Mouse (Mus musculus) urinary bladder, postnatal 36 days (tissue): Measurements from ENCODE around the gene Lmtk3.

Experiments
- DNase-seq, 2 experiments: peaks; one replicate each; pipeline ENCODE4 v3.0.0; 2022; ENCODE audit warnings: low spot score in 2 of 2, mixed read lengths in 1 of 2

Lmtk3 gene

DNA sequence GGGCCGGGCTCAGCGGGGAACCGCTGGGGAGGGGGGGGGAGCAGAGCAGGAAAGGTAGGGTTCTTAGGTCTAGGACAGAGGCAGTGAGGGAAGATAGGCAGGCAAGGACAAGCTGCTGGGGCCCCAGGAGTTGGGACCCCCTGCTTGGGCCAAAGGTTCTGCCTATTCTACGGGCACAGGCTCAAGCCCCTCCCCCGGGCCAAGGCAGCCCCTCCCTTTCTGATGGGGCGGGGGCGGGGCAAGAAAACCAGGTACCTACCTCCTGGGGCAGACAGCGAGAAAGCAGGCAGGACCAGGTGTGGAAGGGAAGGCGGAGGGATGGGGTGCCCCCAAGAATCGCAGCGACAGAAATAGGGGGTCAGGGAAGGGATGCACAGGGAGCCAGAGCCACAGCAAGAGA is 24.9 kb downstream of the Lmtk3 start:
- no peak for DNase-seq

DNA sequence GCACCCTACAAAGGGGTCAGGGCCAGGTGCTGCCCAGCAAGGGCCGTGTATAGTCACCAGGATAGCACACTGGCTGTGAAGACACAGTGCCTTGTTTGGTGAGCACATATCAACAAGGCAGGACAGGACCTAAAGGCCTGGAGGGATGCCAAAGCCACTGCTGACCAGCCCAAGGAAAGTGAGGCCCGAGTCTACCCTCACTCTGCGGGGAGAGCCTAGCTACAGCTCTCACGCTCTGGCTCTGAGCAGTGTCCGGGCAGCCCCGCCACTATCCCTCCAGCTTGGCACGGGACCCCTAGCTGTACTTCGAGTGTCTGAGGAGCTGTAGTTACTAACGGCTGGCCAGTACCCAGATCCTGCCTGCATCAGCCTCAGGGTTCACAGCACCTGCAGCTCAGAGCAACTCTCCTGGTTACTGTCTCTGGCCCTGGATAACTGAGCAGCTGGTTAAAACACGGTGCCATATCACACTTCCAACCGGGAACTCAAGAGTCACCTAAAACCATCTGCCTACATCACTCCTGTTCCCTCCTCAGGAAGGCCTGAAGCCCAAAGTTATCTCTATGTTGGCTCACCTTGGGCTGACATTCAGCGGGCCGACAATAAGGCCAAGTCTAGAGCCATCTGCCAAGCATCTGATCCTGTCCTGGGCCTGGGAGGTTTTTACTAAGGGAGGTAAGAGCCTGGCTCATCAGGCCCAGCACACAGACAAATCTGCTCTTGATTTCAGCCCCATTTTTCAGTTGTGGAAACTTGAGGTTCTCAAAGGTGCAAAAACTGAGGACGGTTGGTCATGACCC is 25.9 kb downstream of the Lmtk3 start:
- DNase-seq = no peak

DNA sequence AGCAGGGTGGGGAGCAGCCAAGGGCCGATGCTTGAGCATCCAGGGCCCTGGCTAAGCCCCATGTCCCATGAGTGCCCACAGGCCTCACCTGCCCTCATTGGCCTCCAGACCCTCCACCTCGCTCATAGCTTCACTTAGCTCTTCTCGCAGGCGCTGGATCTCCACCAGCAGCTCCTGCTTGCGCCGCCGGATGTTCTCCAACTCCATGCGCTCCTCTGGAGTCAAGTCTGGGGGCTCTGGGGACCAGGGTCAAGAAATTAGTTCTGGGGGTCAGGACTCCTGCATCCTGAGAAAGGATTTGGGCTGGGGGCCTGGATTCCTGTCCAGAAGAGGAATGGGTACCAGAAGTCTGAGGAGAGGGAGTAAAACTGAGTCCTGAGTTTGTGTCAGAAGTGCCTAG is 29.4 kb downstream of the Lmtk3 start:
- no peak for DNase-seq

- DNase-seq = peak; percentile 97 to 98
Observed at GRCm38 (mm10) chr7:45813787-45814779, 30.5 kb downstream of the Lmtk3 start, which contains the start of gene Cyth2. Gene Cyth2, minus strand, starts transcription at chr7:45814581.

- no peak for DNase-seq
Observed at GRCm38 (mm10) chr7:45814841-45815240, 31.3 kb downstream of the Lmtk3 start.

- DNase-seq = no peak
Observed at GRCm38 (mm10) chr7:45815323-45815983, 31.9 kb downstream of the Lmtk3 start.

DNA sequence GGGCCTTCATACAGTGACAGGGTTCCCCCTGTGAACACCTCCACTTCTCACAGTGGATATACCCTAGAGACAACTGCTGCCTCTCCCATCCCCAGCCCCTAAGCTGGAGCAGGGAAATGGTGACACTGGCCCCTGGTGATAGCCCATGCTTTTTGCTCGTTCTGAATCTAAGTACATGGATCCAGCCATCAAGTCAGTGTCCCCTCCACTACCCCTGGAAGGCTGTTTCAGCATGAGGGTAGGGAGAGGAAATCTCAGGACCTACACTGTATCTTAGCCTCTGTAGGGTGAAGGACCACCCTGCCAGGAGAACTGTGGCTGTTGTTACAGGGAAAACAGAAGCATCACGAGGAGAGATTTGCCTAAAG is 32.4 kb downstream of the Lmtk3 start:
- no peak for DNase-seq

GRCm38 (mm10) chr7:45819843-45820242 is 36.3 kb downstream of the Lmtk3 start:
- no peak for DNase-seq

DNA sequence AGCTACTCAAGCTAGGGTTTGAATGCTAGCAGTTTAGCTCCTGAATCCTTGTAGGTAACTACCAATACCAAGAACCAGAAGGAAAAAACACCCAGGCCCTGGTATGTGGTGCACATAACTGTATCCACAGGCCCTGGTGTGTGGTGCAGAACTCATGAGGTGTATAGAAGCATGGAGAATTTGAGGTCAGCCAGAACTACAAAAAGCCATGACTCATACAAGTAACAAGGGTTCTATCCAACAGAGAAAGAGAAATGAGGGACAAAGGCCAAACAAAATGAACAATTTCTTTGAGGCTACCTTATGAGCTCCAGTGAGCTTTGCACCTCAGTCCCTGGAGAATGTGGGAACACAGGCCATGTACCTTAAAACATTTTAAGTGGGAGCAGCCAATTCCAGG is 37.4 kb downstream of the Lmtk3 start:
- DNase-seq = no peak

DNA sequence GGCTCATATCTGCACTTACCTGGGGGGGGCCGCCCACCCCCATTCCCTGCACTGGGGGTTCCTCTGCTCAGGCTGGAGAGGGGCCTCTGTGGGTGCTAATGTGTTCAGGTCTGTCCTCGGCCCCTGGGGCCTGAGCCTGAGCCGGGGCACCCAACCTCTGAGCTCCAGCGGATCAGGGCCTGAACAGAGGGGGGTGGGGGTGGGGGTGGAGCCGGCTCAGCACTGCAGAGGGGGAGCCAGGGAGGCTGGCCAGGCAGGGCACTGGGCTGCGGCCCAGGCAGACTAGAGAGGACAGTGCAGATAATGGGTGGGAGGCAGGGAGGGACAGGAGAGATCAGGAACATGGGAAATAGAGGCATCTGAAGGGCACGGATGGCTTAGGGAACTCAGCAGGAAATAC is 41.1 kb downstream of the Lmtk3 start, which contains the start of gene Kcnj14:
Gene Kcnj14, minus strand, starts transcription at position 185 of the 400 bp plus-strand sequence.
- no peak for DNase-seq

DNA sequence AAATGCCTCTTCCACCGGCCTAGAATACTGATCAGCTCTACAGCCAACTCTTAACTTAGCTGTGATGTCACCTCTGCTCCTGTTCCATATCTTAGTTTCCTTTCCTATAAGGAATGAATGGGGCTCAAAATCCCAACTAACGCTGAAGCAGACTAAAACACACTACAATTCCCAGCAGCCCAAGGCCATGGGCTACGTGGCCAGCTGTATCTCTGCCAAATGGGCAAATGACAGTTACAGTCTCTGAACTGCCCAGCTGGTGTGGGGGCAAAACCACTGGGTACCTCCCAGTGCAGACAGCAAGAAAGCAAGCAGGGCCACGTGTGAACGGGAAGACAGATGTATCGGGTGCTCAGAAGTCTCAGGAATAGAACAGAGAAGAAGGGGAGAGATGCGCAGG is 43.1 kb downstream of the Lmtk3 start:
- DNase-seq = no peak

GRCm38 (mm10) chr7:45830427-45831127 is 47.0 kb downstream of the Lmtk3 start, which contains the start of gene Grwd1:
Gene Grwd1, minus strand, starts transcription at chr7:45830944.
- peak; percentile 81 to 85 for DNase-seq

- DNase-seq = no peak
Observed at GRCm38 (mm10) chr7:45831128-45831525, 47.6 kb downstream of the Lmtk3 start.

DNA sequence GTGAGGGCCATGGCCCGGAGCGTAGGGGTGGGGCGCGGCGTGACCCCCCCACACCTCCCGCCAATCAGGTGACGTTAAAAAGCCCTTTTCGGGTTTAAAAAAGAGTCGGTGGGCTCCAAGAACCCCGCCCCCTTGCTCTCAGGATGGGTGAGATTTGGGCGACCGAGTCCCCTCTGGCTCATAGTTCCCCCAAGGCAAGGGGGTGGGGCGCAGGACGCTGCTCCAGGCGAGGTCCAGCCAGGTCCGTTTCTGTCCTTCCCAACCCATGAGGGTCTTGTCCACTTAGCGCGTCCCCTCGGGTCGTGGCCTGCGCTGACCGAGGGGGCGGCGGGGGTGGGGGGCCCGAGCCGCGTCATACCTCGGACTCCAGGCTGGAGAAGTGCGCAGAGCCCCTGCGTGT is 48.9 kb downstream of the Lmtk3 start:
- no peak for DNase-seq

GRCm38 (mm10) chr7:45833148-45833790 is 49.7 kb downstream of the Lmtk3 start:
- no peak for DNase-seq

DNA sequence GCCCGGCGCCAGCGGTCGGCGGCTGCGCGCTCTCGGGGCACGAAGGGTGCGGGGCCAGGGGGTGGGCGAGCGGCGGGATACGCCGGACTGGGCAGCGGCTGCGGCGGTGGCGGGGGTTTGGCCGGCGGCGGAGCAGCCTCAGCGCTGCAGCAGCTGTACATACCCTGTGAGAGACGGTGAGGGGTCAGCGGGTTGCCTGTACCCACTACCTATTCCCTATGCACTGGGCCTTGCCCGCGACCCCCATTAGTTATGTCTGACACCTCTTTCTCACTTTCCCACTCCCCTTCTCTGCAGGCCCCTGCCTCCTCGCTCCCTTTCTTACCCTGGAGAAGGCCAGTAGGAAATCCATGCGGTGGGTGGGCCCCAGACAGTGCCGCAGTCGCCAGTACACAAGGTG is 50.4 kb downstream of the Lmtk3 start:
- no peak for DNase-seq

- no peak for DNase-seq
Observed at GRCm38 (mm10) chr7:45842950-45843744, 59.6 kb downstream of the Lmtk3 start.

DNA sequence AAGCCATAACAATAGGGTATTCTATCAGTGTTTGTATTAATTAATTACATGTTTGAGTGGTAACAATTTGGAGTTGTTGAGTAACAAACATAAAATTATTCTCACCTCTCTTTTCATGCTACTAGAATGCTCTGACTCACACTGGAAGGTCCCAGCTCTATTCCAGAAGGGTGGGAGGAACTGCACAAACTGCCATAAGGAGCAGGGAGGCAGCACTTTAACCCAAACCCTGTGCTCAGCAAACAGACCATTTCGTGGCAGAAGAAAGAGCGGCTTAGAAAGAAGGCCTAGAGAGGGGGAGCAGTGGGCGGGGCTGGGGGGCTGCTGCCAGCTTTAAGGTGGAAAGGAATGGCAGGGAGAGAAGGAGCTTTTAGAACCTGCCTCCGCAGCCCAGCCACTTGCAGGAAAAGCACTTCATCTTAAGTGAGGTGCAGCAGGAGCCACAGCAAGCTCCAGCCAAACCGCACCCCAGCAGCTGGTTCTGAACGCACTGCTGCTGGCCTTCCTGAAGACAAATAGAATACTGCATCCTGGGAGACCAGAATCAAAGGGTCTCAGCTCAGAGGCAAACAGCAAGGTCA is 65.0 kb downstream of the Lmtk3 start:
- DNase-seq = no peak

- no peak for DNase-seq
Observed at GRCm38 (mm10) chr7:45850661-45851060, 67.1 kb downstream of the Lmtk3 start.

- no peak for DNase-seq
Observed at GRCm38 (mm10) chr7:45853089-45853488, 69.6 kb downstream of the Lmtk3 start.
